Mouse (Mus musculus) fat pad, adult 2 months (tissue): ENCODE measurements at regions not wholly inside any gene's neighbourhood (a gene's known extent, or its start where the extent isn't known, plus 50 kb on each side); places are given as distances from the start of the nearest gene placed in this dataset.

Experiments
- DNase-seq: peaks from one replicate; pipeline ENCODE4 v3.0.0-alpha.2; 2011; ENCODE audit warnings: low read depth, low spot score; ENCODE audit errors: extremely low read depth

DNA sequence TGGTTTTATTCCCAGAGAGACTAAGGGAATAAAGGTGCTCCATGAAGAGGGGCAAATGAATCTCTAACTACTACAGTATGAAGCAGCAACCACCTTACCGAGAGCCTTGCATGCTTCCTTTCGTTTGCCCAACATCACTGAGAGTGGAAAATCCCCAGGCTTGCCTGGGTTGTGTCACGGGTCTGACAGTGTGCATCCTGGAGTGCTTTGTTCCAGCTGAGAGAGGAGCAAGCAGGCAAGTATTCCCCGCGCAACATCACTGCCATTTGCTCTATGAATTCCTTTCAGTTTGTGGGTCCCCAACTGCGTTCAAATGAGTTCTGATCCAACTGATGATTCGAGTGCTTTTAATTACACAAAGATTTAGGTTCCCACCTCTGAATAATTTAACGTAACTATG, 253.9 kb upstream of the Nsun2 start:
- DNase-seq = no peak

DNA sequence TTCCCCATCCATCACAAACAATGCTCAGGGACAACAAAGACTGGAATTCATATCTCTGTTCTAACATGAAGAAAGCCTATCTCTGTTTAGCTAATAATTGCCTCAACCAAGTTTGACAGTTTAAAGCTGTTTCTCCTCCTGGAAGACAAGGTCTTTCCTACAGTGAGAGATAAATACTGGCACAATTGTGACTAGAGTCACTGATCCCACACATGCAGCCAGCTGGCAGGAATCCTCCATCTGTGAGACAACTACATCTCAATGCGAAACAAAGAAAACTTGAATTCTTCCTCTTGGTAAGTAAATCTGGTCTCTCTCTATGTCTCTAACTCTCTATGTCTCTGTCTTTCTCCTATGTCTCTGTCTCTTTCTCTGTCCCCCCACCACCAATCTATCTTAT, 239.1 kb upstream of the Nsun2 start:
- DNase-seq = no peak

DNA sequence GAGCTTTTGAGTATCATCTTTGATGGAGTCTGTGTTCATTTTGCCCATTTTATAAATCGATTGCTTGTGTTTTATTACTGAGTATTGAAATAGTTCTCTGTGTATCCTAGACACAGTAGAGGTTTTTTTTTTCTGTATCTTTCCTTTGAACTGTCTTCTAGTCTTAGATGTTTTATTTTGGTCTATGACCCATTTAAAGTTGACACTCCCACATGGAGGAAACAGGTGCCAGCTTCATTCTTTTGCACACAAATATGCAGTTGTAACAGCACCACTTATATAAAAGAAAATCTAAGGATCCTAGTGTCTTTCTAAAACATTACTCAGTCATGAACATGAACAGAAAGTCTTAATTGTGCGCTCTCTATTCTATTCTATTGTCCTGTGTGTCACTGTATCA, 230.2 kb upstream of the Nsun2 start:
- no peak for DNase-seq

DNA sequence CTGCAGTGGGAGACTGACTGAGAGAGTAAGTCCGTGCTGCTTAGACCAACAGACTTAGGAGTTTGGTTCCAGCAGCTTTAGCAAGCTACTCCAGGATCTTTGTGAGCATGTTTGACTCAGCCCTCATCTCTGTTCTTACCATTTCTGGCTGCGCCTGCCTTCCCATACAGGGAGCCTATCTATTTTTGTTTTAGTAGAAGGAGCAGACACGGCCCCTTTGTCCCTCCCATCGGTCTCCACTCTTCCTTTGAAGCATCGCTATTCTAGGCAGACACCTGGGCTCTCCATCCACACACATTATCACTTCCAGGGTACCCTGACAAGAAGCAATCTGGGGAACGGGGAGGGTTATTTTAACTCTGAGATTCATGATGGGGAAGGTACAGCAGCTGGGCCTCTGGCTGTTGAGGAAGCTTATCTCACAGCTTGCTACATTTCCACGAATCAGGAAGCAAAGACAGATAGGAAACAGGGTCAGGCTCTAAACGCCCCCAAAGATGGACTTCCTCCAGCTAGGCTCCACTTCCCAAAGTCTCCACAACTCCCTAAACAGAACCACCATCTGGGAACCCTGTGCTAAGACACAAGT, 203.0 kb upstream of the Nsun2 start:
- no peak for DNase-seq

DNA sequence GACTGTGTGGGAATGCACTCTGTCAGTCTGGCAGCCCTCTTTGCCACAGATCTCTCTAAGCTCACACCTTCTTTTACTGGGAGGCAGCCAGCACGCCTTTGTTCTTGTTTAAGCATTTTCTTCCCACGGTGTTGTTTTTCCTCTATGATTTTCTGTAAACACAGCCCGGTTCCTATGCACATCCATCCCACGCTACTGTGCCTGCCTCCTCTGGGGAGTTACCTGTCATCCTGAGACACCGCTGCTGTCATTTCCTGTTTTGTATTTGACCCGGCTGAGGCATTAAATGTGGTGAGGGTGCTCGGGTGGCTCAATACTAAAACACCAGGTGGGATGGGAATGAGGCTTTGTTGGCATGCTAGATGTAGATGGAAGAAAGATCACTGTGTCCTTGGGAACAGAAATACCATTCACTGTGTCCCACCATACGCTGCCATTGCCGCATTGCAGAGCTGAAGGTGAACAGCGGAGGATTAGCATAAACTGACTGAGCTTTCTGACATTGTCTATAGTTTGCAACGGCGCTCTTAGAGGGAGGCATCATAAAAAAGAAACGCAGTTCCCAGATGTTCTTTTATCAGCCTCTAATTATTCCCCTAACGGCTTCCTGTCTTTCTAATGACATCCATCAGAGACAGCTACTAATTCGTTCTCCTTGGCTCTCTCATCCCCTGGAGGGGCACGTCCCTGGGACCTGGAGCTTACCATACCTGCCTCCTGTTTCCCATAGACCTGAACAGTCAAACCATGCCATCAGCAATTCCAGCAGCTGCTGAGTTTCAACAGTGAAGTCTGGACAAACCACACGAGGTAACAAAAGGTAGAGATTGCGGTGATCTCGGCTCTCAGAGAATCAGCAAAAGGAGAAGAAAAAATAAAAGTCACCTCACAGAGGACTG, 201.8 kb upstream of the Nsun2 start:
- DNase-seq = no peak

DNA sequence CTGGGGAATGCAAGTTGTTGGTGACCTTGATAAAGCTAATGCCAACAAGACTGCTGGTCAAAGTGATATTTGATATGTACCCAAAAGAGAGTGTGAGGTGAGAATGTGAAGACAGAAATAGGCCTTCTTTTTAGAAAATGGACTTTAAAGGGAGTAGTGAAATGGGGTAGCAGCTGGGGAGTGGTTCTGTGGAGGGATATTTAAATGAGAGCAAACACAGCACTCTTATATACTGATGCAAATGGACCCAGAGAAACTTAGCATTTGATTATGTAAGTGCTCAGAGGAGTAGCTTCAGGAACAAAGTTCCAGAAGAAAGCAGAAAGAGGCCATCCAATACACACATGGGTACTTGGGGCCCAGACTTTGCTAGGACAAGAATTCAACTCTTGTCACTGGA, 189.7 kb upstream of the Nsun2 start:
- DNase-seq = no peak

DNA sequence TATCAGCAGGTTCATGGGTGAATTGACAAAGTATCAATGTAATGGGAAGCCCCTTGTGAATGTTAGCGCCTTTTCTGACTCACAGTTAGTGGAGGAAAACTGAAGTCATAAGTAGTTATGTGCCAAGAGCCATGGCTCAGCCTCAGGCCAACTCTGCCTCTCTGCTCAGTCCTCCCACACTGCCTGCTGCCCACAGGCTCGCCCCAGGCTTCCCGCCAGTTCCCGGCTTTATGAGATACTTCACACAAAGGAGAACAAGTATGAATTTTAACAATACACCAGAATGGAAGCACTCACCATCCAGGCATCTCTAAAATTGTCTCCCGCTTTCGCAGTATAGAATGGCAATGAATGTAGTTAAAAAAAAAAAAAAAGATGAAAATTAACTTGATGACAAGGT, 176.1 kb upstream of the Nsun2 start:
- DNase-seq = no peak

DNA sequence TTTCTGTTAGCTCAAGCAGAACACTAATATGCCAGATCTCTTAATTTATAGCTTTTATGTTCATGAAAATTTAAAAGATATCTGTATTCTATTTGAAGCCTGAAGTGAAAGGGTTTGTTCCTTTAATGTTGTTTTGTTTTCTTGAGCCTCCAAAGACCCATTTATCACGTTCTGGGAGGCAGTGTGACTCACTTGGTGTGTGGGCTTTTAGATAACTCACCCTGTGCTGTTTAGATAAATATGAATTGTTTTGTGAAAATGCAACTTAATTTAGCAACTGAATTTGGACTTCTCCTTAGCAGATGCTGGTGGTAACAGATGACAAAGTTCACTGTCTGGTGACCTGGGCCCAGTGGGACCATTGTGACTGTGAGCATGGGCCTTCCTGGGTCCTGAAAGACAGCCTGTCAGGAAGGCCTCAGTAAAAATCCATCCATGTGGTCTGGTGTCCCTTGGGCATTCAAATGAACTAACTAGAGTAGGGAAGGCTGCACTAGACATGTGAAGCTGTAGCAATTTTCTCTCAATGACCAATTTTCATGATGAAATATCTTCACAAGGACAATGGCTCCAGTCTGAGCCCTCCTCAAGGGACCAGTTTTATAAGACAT, 167.6 kb upstream of the Nsun2 start:
- DNase-seq = no peak

DNA sequence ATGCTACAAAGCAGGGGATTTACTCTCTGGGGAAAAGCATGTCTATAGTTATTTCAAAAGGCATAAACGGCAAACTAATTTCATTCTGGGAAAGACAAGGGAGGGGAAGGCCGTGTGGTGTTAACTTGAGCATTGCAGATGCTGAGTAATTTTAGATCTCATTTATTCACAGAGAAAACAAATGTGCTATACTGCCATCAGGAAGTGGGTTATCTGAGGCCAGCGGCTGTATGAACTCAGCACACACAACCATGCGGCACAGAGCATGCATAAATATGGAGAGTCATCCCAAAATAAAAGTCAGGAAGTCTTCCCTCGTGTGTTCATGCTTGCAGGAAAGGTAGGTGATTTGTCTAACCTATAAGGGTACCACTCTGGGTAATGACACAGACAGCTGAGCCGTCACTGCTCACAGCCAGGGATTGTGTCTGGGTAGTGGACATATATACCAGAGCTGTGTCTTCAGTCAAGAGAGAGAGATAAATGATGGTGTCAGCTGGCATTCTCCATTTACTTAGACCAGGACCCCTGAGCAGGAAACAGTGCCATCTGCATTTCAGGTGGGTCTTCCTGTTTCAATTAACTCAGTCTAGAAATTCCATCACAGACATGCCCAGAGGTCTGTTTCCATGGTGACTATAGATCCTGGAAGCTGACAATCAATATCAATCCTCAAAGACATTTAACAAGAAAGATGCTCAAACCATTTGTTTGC, 160.3 kb upstream of the Nsun2 start:
- DNase-seq = no peak

DNA sequence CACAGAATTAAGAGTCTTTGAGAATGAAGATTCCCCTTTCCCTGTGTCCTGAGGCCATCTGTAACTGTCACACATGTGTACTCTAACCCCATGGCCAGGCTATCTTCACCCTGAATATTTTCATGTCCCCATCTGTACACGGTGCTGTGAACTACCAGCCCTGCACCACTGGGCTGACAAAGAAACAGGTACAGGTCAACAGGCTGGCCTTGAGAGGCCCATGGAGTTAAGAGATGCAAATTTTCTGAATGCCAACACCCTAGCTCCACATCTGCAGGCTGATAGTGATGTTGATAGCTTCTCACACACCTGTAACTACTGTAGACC, 159.8 kb upstream of the Nsun2 start:
- no peak for DNase-seq

DNA sequence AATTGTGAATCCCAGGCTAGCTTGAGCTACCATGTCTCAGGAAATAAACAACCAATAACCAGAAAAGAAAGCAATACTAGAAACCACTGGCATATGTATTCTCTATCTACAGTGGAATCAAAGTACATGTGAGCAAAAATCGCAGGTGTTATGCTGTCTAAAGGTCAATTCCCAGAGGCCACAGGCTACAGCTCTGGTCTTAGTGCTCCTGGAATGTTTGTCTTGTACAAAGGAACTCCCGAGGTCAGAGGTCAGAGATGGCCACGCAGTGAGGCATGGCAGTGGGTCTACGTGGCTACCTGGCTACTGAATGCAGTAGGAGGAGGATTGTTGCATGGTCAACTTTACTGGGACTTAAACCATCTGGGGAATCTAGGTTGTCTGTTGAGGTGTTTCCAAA, 153.1 kb upstream of the Nsun2 start:
- no peak for DNase-seq

DNA sequence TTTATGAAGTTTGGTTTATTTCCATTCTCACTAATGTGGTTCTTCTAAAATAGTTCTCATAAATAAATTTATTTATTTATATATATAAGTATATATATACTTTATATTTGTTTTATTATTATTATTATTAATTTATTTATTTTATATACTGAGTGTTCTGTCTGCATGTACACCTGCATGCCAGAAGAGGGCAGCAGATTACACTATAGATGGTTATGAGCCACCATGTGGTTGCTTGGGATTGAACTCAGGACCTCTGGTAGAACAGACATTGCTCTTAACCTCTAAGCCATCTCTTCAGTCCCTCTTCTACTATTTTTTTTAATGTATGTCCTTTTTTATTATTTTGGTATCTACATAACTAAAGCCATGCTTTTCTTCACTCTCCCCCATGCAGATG, 148.8 kb upstream of the Nsun2 start:
- no peak for DNase-seq

DNA sequence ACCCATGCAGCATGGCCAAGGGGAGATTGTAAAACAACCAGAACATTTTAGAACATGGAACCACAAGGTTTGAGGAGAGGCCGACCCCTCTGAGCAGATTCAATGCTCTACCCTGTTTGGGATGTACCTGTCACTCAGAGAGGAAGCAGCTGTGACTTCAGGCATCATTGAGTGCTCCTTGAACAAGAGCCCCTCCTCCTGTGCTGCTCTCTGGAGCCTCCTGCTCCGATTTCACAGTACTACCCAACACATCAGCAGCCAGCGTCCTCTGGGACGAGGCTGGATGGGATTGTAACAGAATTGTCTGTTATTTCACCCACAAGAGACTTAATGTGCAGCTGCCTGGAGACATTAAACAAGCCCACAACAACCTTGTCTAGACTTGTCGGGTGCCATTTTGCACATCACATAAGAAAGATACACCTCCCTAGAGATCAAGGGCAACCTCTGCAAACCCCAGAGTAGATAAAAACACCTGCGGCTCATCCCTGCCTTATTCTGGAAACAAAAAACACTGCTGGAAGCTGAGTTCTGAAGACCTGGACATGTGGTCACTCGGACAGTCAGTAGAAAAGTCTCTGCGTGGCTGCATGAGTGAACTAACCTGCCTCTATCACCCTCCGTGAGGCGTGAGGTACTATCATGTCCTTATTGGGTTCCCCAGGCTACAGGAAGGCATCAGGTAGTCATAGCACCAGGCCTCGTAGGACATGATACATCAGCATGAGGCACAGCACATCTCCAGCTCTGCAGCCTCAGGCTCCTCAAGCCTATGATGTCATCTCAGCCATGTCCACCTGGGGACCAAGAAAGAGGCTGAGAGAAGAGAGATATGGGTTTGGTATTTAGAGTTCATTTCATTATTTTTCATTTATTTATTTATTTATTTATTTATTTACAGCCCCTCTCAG, 140.4 kb upstream of the Nsun2 start:
- DNase-seq = no peak

DNA sequence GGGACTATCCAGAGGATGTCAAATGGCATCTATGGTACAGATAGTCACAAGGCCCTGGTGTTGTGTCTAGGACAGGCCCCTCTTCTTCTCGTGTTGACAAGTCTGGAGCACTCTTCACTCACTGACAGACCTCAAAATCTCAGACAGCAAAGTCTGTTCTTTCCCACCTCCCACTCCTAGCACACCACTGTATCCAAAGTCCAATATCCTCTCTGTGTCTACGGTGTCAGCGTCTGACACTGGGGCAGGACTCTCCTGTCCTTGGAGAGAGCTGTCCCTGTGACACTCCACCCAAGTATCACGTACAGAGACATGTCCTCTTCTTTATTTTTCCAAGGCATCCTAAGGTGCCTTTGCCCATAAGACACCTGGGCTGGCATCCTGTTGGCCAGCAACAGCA, 139.0 kb upstream of the Nsun2 start:
- no peak for DNase-seq

DNA sequence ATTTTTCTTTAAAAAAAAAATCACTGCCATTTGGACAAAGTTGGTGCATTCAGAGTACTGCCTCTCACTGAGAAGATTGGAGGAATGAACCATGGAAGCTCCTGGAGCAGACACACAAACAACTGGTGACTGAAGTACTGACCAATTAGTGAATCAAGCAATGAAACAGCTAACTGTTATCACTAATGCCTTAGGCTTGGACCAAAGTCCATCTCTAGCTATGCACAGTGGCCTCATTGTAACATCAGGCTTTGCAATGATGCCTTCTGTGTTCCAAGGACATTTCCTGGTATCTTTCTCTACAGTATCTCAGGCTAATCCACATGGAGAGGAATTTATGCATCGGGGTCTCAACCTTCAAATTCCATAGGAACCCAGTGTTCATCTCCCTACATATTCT, 123.2 kb upstream of the Nsun2 start:
- no peak for DNase-seq

DNA sequence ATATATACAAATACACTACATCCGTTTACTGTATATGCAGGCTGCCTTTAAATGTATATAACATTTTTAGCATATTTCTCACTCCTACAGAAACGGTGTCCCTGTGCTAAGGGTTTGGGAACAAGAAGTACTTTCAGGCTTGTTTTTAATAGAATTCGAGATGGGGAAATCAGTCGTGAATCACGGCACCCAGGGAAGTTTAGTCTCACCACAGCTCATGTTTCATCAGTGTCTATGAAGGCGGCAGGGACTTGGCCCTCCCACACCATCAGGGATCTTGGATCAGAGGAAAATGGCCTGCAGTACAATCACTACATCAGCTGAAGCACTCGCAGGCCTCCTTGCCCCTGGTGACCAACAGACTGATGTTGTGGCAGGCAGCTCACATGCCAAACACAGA, 118.7 kb upstream of the Nsun2 start:
- DNase-seq = no peak

DNA sequence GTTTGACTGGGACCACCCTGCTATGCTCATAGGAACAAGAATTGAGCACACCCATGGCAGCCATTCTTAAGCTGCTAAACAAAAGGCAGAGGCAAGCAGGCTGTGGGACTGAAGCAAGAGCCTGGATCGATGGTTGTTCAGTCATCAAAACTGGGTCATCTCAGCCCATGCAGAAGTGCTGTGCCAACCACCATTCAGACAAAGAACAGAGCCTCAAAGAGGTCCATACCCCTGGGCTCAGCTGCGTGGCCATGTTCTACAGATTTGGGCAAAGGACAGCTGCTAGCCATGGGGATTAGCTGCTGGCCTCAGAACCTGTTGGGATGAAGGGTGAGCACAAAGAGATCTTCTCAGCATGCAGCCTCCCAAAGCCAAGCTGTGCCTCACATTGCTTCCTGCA, 116.8 kb upstream of the Nsun2 start:
- DNase-seq = no peak

DNA sequence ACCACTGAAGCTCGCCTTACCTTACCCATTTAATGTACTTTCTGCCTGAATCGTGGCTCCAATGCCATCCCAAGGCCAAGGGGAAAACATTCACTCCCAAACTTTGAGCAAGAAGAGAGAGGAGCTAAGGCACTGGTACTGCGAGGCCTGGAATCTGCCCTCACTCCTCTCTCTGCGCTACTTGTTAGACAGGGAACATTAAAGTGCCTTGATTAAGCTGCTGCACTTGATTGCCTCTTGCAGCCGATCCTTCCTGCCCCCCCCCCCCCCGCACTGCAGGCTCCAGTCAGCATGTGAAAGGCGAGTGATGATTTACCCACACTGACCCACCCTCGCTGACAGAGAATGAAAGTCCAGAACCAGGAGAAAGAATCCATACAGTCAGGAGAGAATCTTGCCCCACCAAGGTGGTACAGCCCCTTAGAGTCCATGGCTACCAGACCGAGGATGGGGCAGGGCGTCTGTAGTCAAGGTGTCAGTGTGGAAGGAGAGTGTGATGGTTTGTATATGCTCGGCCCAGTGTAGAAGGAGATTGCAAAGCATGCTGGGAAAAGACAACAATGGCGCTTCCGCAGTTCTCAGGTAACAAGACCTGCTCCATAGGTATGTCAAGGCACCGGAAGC, 115.6 kb upstream of the Nsun2 start:
- no peak for DNase-seq

DNA sequence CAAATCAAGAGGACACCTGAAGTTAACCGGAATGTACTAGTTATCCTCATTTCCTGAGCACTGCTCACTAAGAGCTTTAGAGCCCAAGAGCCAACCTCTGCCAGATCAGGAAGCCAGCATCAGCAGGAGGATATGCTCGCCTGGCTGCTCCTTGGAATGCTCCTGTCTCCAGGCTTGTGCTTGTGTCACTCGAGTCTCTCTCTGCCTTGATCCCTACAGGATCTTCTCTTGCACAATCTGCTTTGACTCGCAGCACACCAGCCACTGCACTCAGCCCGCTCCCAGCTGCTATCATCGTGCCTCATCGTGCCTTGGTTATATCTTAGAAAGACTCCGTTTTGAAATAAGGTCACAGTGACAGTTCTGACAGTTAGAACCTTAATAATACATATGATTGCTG, 113.4 kb upstream of the Nsun2 start:
- no peak for DNase-seq

DNA sequence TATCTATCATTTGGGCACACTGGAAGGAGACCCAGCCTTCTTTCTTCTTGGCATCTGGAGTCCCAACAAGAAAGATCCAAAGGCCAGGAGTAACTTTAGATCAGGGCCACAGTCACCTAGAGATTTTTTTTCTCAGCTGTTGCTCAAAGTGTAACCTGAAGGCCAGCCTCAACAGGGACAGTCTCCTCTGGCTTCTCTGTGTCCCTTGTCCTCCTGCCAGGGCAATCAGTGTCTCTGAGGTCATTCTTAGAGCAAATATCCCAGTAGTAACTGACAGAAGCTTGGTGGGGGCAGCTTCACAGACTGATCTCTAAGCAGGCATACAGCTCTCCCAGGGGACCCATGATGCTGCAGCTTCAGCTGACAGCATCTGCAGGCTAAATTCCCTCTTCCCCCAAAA, 111.6 kb upstream of the Nsun2 start:
- no peak for DNase-seq
